Mouse (Mus musculus) kidney, adult 8-10 months (tissue): ENCODE data around the gene Ncstn.

Experiments
- DNase-seq, 2 experiments: peaks; one replicate each; pipeline ENCODE4 v3.0.0; 2022

The Ncstn gene

GRCm38 (mm10) chr1:172026201-172026901 lies 56.2 kb downstream of the Ncstn start:
- no peak for DNase-seq

DNA sequence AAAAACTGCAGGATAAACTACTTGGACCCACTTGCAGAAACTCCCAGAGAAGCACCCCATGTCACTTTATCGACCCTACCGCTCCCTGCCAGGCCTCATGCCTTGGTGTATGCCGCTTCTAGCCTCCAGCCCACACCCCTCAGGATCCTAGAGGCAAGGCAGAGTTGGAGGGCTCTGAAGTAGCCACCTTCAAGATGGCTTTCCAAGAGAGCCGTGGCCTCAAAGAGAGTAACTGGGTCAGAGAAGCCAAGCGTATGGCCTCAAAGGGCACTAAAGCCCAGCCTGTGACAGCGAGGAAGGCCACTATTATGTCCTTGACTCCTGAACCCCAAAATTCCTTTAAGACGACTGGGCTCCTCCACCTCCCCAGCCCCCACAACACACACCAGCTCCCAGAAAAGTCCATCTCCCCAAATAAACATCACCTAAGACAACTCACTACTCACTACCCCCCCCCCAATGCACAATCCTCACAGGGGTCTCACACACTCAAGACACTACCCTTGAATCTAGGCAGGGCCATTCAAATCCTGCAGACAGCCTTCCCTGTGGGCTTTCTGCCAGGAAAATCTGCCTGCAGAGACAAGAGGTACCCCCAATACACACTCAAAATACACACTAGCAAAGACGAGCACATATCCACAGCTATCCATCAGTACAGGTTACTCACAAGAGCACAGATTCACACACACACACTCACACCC lies 57.2 kb downstream of the Ncstn start:
- DNase-seq: no peak

DNA sequence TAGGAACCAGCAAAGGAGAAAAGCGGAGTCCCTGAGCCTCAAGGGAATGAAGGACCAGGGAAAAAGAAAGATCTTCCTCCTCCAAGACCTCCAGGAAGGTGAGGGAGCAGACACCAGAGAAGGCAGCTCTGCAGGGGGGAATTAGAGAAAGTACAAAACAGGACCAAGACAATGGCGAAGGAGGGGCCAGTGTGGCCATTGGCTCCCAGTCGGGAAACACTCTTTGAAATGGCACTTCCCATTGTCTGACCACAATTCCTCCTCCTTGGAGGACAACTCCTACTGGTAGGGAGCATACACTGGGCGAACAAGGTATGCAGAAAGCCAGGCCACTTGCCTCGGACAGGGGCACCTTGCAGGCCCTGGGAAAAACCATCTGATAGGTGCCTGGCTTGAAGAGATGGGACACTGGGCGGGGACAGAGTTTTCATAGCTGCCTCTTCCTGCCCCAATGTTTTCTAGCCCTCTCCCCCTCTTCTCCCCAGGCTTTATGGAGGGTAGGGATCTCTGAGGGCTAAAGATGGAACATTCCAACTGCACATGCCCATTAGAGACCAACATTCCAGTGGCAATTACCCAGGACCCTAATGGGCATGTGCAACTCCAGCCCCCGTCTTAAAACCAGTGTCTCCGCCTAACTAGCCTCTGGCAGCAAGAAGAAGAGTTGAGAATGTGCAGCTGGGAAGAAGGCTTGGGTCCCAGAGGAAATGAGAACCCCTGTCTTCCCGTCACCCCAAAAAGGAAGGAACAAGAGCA lies 58.3 kb downstream of the Ncstn start:
- no peak for DNase-seq

DNA sequence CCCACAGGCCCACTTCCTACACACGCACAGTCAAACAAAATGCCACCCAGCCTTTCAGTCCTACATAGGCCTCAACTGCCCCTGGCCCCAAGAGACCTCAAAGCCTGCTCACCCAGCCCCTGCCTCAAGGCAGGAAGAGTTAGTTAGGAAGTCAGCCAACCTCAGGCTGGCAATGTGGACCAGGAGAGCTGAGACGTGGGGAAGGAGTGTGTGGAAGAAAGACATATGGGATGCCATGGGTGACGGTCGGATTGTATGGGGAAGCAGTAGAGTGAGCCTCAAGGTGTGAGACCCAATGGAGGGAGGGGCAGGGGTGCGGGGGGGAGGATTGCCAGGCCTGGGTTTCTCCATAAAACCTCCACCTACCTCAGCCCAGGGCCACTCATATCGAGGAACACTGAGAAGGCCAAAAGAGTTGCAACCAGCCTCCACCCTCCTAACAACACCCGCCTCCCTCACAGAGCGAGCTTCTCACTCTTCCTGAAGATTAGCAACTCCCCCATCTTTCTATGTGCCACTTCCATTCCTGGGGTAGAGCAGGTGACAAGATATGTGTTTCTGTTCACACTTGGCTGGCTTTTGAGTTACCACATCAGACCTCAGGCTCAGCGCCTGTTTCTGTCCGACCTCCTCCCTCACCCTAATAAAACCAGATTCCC lies 62.6 kb downstream of the Ncstn start:
- no peak for DNase-seq

DNA sequence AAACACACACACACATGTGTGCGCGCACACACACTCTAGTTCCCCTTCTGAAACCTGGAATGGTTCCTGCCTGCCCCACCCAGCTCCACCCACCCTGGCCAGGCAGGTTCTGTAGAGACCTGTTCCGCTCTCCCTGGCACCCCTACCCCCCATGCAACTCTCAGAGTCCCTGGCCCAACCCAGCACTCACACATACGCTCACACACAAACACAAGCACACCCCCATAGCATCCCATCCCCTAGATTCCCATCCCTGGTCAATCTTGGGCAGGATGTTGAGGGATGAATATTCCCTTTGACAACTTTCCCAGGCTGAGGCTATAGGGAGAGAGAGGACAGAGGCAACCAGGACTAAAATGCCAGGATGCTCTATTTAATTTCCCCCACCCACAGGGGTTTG lies 63.3 kb downstream of the Ncstn start:
- no peak for DNase-seq

DNA sequence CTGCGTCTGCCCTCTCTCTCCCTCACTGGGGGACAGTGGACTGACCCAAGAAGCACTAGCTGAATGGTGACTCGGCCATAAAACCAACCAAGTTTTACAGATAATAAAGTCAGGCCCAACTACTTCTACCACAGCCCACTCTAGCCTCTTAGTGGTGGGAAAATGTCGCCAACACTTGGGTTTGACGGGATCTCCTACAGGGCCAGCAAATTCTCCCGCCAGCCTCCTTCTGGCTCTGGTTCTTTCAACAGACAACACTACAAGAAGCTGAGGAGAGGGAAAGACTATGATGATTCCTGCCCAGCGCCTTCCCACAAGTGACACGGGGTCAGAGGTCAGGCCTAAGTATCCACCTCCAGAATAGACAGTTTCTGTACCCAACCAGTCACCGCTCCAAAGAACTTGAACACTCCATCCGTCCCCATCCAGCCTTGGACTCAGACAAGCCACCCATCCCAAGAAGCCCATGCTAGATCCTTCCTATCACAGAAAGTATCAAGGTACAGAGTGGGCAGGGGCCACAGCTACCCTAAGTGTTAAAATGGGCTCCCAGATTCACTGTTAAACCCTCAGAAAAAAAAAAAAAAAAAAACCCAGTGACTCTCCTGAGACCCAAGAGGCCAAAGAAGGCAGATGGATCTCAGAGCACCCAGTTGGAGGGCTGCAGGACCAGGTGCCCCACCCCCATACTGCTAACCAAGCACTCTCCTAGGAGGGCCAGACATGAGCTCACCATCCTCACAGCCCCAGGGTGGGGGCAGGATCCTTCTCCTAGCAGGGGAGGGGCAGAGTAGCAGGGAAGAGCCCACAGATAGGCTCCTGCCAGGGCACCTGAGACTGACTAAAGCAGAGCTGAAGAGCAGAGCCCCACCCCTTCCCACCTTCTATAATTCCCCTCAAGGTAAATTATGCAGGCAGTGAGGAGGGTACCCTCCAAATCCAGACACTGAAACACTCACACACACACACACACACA lies 64.0 kb downstream of the Ncstn start:
- DNase-seq: no peak

DNA sequence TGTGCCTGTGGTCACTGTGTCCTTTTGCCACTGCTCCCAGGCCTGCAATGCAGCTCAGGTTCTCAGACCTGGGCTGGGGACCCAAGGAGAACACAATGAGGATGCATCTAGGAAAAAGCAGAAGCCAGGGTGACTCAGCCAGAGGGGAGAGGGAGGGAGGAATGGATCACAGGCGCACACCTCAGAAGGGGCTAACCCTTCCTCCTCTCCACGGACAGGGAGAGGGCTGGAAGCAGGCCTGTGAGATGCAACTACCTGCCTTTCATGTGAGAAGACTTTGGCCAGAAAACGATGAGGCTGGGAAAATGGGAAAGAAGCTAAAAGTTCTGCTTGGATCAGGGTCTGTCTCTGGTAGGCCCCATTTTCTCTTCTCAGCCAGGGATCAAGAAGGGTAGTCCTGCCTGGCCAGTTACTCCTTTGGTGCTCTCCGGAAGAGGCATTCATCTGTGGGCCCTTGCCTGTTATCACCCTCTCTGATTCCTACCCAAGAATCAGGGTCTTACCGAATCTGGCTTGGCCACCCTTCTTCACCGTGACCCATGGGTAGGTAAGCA lies 65.0 kb downstream of the Ncstn start:
- no peak for DNase-seq

DNA sequence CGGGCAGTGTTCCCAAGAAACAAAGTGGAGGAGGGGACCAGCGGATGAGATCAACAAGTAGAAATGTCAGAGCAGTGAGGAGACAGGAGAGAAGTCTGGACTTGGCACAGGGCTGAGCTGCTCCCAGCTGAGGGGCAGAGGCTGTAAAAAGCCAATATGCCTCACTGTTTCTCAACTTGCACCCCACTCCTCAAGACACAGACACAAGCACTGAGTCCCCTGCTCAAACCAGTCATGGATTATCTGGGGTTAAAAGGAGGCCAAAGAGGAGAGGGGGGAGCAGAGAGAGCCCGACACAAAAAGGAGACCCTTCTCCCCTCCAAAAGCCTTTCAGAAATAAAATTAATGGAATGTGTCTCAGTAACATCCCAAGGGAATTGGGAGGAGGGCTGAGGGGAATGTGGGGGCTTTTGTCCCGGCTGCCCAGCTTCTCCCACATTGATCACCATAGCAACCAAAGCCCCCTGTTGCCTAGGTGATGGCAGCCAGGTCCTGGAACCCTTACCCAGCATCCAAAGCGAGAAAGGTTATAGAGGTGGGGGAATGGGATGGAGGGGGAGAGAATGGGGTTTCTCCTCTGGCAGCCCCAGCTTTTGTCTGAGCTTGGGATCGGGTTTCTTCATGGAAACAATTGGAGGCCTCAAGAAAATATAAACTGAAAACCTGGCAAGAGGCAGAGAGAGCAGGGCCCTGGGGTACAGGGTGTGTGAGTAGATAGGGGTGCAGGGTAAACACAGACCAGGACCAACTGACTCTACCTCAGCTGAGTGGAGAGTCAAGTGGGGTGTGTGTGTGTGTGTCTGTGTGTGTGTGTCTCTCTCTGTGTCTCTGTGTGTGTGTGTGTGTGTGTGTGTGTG lies 65.7 kb downstream of the Ncstn start:
- no peak for DNase-seq

DNA sequence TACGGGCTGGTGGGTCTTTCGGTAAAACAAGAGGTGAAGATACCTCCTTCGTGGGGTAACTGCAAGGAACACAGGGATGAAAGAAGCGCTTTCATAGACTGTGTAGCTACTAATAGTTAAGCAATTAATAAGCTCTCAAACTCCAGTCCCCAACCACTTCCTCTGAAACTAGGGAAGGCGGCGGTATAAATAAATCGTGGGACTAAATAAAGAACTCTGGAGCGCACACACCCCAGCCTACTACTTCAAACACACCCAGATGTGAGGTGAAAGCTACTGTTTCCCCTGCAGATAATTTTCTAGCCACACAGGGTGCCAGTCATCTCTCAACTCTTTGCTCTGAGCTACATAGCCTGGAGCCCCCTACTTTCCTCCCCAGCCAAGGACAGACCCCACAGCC lies 66.6 kb downstream of the Ncstn start:
- no peak for DNase-seq
